Comparison of ENCODE assay signal across 8 mouse cellular contexts in the genomic region with DNA sequence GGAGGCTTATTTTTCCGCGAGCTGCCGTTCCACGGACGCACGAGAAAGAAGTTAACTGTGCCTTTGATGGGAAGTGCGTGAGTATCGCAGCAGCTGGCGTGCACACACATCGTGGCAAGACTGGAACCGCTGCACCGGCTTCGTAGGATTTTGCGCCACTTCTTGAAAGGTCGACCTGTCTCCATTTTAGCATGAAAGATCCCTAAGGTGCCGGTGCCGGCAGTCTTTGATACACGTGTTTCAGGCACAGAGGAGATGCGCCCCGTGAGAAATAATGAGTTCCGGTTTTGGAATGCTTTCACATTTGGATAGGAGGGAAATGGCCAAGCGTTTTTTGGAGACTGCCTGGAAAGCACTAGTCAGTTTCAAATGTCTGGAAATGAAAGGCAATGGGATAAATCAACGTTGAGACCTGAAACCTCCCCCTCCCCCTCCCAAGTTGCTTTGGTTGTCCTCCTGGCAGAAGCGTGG. TPM values are rescaled to one million over a fixed set of nuclear protein-coding genes. Genes with fewer than 3 reads are reported as not detected.
DNase-seq lines count a peak whose midpoint lies in the region; ATAC-seq and TF ChIP-seq lines count a peak whose summit lies in the region.

No protein-coding gene starts in this region.

- H3K27ac ChIP-seq in forebrain, postnatal 0 days (ENCODE audit: low read depth, low read length), result peak overlapping the region; percentile 74; the same call in 1 of the 2 replicates
- peak overlapping the region; percentile 96 for H3K27ac ChIP-seq in hindbrain, embryonic 10.5 days
- H3K27ac ChIP-seq in macrophage, result no peak overlapping the region

- ATAC-seq in forebrain, postnatal 0 days, result no peak

- peak; percentile 37 to 49 for DNase-seq in layer of hippocampus, adult 8-10 months (ENCODE audit: low spot score in 2 of 2)
- no peak for DNase-seq in layer of hippocampus, adult 9-11 months
- peak; percentile 45 to 61 for DNase-seq in cerebellum, adult 18-20 months
- DNase-seq in forebrain, postnatal 0 days, result no peak
- no peak for DNase-seq in hindbrain, embryonic 10.5 days (ENCODE audit: low spot score)
- peak; percentile 34 to 43 for DNase-seq in left cerebral cortex, postnatal 10 days (ENCODE audit: extremely low spot score in 1 of 2, low spot score in 2 of 2)
- DNase-seq in spleen, postnatal 4 days (ENCODE audit: low spot score in 2 of 2), result peak; percentile 12 to 64

- no peaks in the 10 kb centered on the region for H3K9me3 ChIP-seq in forebrain, postnatal 0 days (ENCODE audit: low read length)
- H3K9me3 ChIP-seq in hindbrain, embryonic 10.5 days, result no peaks in the 10 kb centered on the region

- H3K9ac ChIP-seq in forebrain, postnatal 0 days, result peak overlapping the region; percentile 42; the same call in 1 of the 2 replicates

- H3K4me1 ChIP-seq in forebrain, postnatal 0 days (ENCODE audit: insufficient read depth), result peaks cover 10% of the 10 kb centered on the region; the same call in 1 of the 2 replicates
- H3K4me1 ChIP-seq in hindbrain, embryonic 10.5 days (replicated peaks), result peaks cover 53% of the 10 kb centered on the region

- H3K36me3 ChIP-seq in forebrain, postnatal 0 days (ENCODE audit: insufficient read depth), result no peaks in the 10 kb centered on the region
- no peaks in the 10 kb centered on the region for H3K36me3 ChIP-seq in hindbrain, embryonic 10.5 days
- H3K36me3 ChIP-seq in macrophage (ENCODE audit: inconsistent target), result no peaks in the 10 kb centered on the region

- peaks cover 10% of the 10 kb centered on the region for H3K27me3 ChIP-seq in forebrain, postnatal 0 days (ENCODE audit: insufficient read depth, low read length)
- peaks cover 38% of the 10 kb centered on the region for H3K27me3 ChIP-seq in hindbrain, embryonic 10.5 days (ENCODE audit: insufficient read depth, poor library complexity, severe bottlenecking)

- intact Hi-C loops in left cerebral cortex, postnatal 10 days (cut with DNase I), result loop anchor here (5.0 kb wide), 2 partner anchors 181 to 841 kb away; no protein-coding TSS in a partner anchor

- no peaks in the 10 kb centered on the region; the same call in 1 of the 2 replicates for H3K79me2 ChIP-seq in macrophage (ENCODE audit: inconsistent target)

- TF ChIP-seq CTCF in forebrain, postnatal 0 days (IDR thresholded peaks at IDR 0.05; ENCODE audit: low read depth), result 0 out of 2 replicates have a peak, but pooled peaks have one; percentile 5

- peak overlapping the region; percentile 56 for H3K4me3 ChIP-seq in forebrain, postnatal 0 days (ENCODE audit: low read depth, low read length)
- peak overlapping the region; percentile 88 for H3K4me3 ChIP-seq in hindbrain, embryonic 10.5 days
- peak overlapping the region; percentile 52 for H3K4me3 ChIP-seq in macrophage (ENCODE audit: inconsistent target)

- WGBS in forebrain, postnatal 0 days, result 2% methylated on average over 24 of the region's 24 CpGs
- under 1% methylated on average over 24 of the region's 24 CpGs for WGBS in hindbrain, embryonic 10.5 days
- 1% methylated on average over 24 of the region's 24 CpGs for WGBS in macrophage (ENCODE audit: missing documents)

- peak overlapping the region; percentile 76 for H3K4me2 ChIP-seq in forebrain, postnatal 0 days (ENCODE audit: low read depth)

RNA-seq across cellular contexts. Expression of a gene that starts 0.8 kb away (rescaled TPM):
- 10 to 100 TPM; 60.0 to 75.2 (median 70.1) TPM for total RNA-seq in layer of hippocampus, adult 8-10 months (2022)
- 76.8 and 83.0 TPM in 2 replicates for total RNA-seq in forebrain, postnatal 0 days (2014; rRNA removed)
- 27.4 and 28.8 TPM in 2 replicates for polyA plus RNA-seq in forebrain, postnatal 0 days (2015; fragmentation: Nextera tagmentation; extraction: Ambion mirVana)
- polyA plus RNA-seq in hindbrain, embryonic 10.5 days (2016; fragmentation: Nextera tagmentation; extraction: Ambion mirVana), result 26.9 and 44.0 TPM in 2 replicates
- total RNA-seq in left cerebral cortex, postnatal 10 days (2021), result 10 to 100 TPM; 33.7 to 40.8 TPM
- 10 to 100 TPM in 7 of 26 experiments, 1 to 10 TPM in 19; 2.2 to 22.5 (median 6.0) TPM for total RNA-seq in macrophage (2018; cell fraction: chromatin; rRNA removed)
- total RNA-seq in macrophage (2018; cell fraction: cytosol; rRNA removed), result 1 to 10 TPM; 1.1 to 5.3 (median 2.6) TPM
- total RNA-seq in macrophage (2018; cell fraction: nucleus; rRNA removed), result 10 to 100 TPM in 4 of 26 experiments, 1 to 10 TPM in 22; 1.2 to 12.7 (median 3.6) TPM
- polyA plus RNA-seq in macrophage (2018), result 2.9 to 5.1 TPM (median 3.5 TPM) in 3 replicates

Comparison
In these comparisons a context has a peak if more than half of its experiments do, and no peak if none do; other contexts are left out.
1. DNase-seq: peak in layer of hippocampus, adult 8-10 months (2 of 2), cerebellum, adult 18-20 months (2 of 2), left cerebral cortex, postnatal 10 days (2 of 2) and spleen, postnatal 4 days (2 of 2); none in layer of hippocampus, adult 9-11 months (single experiment), forebrain, postnatal 0 days (single experiment) and hindbrain, embryonic 10.5 days (single experiment).
2. Peak in every context shown above with its lines, with median percentiles within 50 percentile points of each other: H3K4me3 ChIP-seq.